Mouse (Mus musculus): Measurements from ENCODE around the gene Lrch1. TPM values are rescaled to one million over a fixed set of nuclear protein-coding genes. Genes with fewer than 3 reads are reported as not detected.
A peak's percentile ranks its signal among the peaks of the same experiment; 100 is the strongest.

The Lrch1 gene
- polyA plus RNA-seq, 1 experiment from 2014 or later, result 18.3 TPM

DNA sequence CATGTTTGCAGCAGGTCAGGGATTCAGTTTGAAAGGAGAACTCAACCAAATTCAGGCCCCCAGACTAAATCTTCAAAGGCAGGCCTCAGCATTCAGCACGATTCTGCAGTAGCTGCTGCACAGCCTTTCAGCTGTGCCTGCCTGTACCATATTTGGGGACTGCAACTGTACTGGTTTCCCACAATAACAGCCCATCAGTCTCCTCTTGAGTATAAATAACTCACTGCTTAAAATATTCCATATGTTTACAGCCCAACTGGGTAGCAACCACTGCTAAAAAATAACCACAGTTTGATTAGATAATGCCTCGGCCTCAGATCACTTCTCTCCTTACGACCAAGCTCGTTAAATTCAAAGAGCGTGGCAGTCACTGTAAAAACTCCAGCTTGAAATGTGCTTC, 101.0 kb downstream of the Lrch1 start:
- no peaks in the 10 kb centered on the region for H3K36me3 ChIP-seq (ENCODE audit: control insufficient read depth, insufficient read depth, low read length)
- ATAC-seq (ENCODE audit: low read depth), result peak; percentile 88
- 31% methylated on average over 5 of the region's 5 CpGs for WGBS
- H3K4me2 ChIP-seq (ENCODE audit: low read depth, low read length), result no peak overlapping the region
- peaks cover 41% of the 10 kb centered on the region for H3K4me1 ChIP-seq (replicated peaks; ENCODE audit: control insufficient read depth, insufficient read depth, low read length)
- H3K9me3 ChIP-seq (ENCODE audit: control insufficient read depth, low read length), result no peaks in the 10 kb centered on the region
- no peaks in the 10 kb centered on the region for H3K27me3 ChIP-seq (ENCODE audit: control insufficient read depth, insufficient read depth, low read depth, low read length)
- H3K4me3 ChIP-seq (ENCODE audit: low read length), result no peak overlapping the region
- peak overlapping the region; percentile 56 for H3K27ac ChIP-seq (ENCODE audit: low read length)
- H3K9ac ChIP-seq (ENCODE audit: low read length), result no peak overlapping the region

DNA sequence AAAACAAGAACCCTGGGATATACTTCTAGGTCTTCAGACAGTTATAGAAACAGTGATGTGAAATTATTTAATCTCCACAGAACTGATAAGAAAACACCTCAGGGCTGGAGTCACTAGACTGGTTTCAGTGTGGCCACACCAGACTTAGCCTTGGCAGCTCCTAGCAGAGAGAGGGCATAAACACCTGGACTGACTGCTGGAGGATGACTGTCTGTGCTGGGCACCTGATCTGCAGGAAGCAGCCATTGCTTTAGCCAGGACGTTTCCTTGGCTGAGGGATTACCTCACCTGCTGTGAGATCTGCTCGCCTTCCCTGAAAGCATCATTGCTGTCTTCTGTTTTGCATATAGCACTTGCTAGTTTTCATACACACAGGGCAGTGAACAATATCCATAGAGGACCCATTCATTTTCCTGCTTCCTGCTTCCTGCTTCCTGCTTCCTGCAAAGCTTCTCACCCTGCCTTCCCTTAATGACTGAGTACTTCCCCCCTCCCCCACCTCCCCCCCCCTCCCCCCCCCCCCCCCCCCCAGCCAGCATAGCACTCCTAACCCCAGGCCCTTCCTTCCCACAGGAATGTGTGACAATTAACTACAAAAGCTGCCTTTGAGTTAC, 101.9 kb downstream of the Lrch1 start:
- ATAC-seq (ENCODE audit: low read depth), result peak; percentile 27; the same call in 1 of the 2 replicates
- H3K27me3 ChIP-seq (ENCODE audit: control insufficient read depth, insufficient read depth, low read depth, low read length), result no peaks in the 10 kb centered on the region
- H3K9me3 ChIP-seq (ENCODE audit: control insufficient read depth, low read length), result no peaks in the 10 kb centered on the region
- H3K9ac ChIP-seq (ENCODE audit: low read length), result no peak overlapping the region
- peak overlapping the region; percentile 28 for H3K27ac ChIP-seq (ENCODE audit: low read length)
- no peak overlapping the region for H3K4me2 ChIP-seq (ENCODE audit: low read depth, low read length)
- 39% methylated on average over 2 of the region's 2 CpGs for WGBS
- no peak overlapping the region for H3K4me3 ChIP-seq (ENCODE audit: low read length)
- peaks cover 48% of the 10 kb centered on the region for H3K4me1 ChIP-seq (replicated peaks; ENCODE audit: control insufficient read depth, insufficient read depth, low read length)
- no peaks in the 10 kb centered on the region for H3K36me3 ChIP-seq (ENCODE audit: control insufficient read depth, insufficient read depth, low read length)

DNA sequence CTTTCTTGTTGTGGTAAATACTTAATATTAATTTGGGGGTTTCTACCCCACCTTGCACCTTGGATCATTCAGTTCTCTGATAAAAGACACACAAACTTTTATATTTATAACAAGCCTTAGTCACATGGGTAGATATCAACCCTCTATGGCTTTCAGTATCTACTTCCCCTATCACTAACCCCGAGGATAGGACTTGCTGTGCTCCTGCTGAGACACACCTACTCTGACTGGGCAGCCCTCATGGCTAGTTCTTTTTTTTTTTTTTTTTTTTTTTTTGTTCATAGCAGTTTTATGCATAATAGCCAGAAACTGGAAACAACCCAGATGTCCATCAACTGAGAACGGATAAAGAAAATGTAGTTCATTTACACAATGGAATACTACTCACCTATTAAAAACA, 106.0 kb downstream of the Lrch1 start:
- no peak overlapping the region for H3K4me3 ChIP-seq (ENCODE audit: low read length)
- H3K36me3 ChIP-seq (ENCODE audit: control insufficient read depth, insufficient read depth, low read length), result no peaks in the 10 kb centered on the region
- H3K4me2 ChIP-seq (ENCODE audit: low read depth, low read length), result no peak overlapping the region
- 65% methylated on average over 2 of the region's 2 CpGs for WGBS
- H3K27ac ChIP-seq (ENCODE audit: low read length), result no peak overlapping the region
- no peaks in the 10 kb centered on the region for H3K27me3 ChIP-seq (ENCODE audit: control insufficient read depth, insufficient read depth, low read depth, low read length)
- H3K9ac ChIP-seq (ENCODE audit: low read length), result no peak overlapping the region
- no peak for ATAC-seq (ENCODE audit: low read depth)
- peaks cover 21% of the 10 kb centered on the region for H3K4me1 ChIP-seq (replicated peaks; ENCODE audit: control insufficient read depth, insufficient read depth, low read length)
- H3K9me3 ChIP-seq (ENCODE audit: control insufficient read depth, low read length), result no peaks in the 10 kb centered on the region

DNA sequence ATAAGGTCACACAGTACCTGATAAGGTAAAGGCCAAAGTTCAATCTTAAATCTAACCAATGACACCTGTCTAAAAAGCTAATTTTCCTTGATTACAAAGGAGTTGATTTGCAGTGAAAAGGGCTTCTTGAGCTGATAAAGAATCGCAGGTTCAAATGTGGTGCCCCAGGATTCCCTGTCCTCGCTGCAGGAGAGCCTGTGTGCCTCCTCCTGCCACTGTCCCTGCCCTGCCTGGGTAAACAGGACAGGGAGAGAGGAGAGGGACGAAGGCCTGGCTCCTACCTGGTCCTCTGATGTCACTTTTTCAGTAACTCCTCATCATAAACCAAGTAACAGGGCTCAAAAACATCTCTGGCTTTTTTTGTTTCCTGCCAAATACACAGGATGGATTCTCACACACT, 106.4 kb downstream of the Lrch1 start:
- WGBS, result 58% methylated on average over 3 of the region's 3 CpGs
- no peak for ATAC-seq (ENCODE audit: low read depth)
- no peaks in the 10 kb centered on the region for H3K36me3 ChIP-seq (ENCODE audit: control insufficient read depth, insufficient read depth, low read length)

GRCm38 (mm10) chr14:74840820-74841219, 106.9 kb downstream of the Lrch1 start:
- Histone ChIP-seq H3K27me3 (ENCODE audit: control insufficient read depth, insufficient read depth, low read depth, low read length) (no peaks in the 10 kb centered on the region), H3K4me2 (ENCODE audit: low read depth, low read length) (no peak overlapping the region), H3K4me3 (ENCODE audit: low read length) (no peak overlapping the region), H3K27ac (ENCODE audit: low read length) (no peak overlapping the region), H3K9ac (ENCODE audit: low read length) (no peak overlapping the region), H3K36me3 (ENCODE audit: control insufficient read depth, insufficient read depth, low read length) (no peaks in the 10 kb centered on the region), H3K9me3 (ENCODE audit: control insufficient read depth, low read length) (no peaks in the 10 kb centered on the region), H3K4me1 (replicated peaks; ENCODE audit: control insufficient read depth, insufficient read depth, low read length) (peaks cover 15% of the 10 kb centered on the region)
- ATAC-seq (ENCODE audit: low read depth), result no peak
- 45% methylated on average over 3 of the region's 3 CpGs for WGBS

More for the DNA sequence above, 106.4 kb downstream of the Lrch1 start:
- Histone ChIP-seq H3K27ac (ENCODE audit: low read length) (no peak overlapping the region), H3K9me3 (ENCODE audit: control insufficient read depth, low read length) (no peaks in the 10 kb centered on the region), H3K9ac (ENCODE audit: low read length) (no peak overlapping the region), H3K4me3 (ENCODE audit: low read length) (no peak overlapping the region), H3K4me2 (ENCODE audit: low read depth, low read length) (no peak overlapping the region), H3K27me3 (ENCODE audit: control insufficient read depth, insufficient read depth, low read depth, low read length) (no peaks in the 10 kb centered on the region), H3K4me1 (replicated peaks; ENCODE audit: control insufficient read depth, insufficient read depth, low read length) (peaks cover 18% of the 10 kb centered on the region)

DNA sequence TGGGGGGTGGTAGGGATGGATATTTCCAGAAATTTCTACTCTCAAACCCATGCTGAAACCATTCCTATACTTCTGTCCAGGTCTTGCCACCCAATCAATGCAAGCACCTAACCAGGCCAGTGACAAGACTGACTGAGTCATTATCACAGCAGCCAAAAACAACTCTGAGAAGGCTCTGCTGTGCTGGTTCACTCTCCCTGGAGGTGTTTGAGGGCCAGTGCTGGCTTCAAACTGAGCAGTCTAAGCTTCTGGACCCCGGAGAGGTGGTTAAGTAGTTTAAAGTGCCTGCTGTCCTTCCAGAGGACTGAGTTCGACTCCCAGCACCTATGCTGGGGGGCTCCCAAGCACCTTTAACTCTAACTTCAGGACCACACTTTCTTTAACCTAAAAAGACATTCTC, 107.3 kb downstream of the Lrch1 start:
- Histone ChIP-seq H3K9me3 (ENCODE audit: control insufficient read depth, low read length) (no peaks in the 10 kb centered on the region), H3K4me1 (replicated peaks; ENCODE audit: control insufficient read depth, insufficient read depth, low read length) (peaks cover 10% of the 10 kb centered on the region; the same call in 1 of the 2 replicates), H3K9ac (ENCODE audit: low read length) (no peak overlapping the region), H3K27me3 (ENCODE audit: control insufficient read depth, insufficient read depth, low read depth, low read length) (no peaks in the 10 kb centered on the region), H3K36me3 (ENCODE audit: control insufficient read depth, insufficient read depth, low read length) (no peaks in the 10 kb centered on the region), H3K4me3 (ENCODE audit: low read length) (no peak overlapping the region), H3K27ac (ENCODE audit: low read length) (no peak overlapping the region), H3K4me2 (ENCODE audit: low read depth, low read length) (no peak overlapping the region)
- ATAC-seq (ENCODE audit: low read depth), result no peak
- 65% methylated on average over 2 of the region's 2 CpGs for WGBS

DNA sequence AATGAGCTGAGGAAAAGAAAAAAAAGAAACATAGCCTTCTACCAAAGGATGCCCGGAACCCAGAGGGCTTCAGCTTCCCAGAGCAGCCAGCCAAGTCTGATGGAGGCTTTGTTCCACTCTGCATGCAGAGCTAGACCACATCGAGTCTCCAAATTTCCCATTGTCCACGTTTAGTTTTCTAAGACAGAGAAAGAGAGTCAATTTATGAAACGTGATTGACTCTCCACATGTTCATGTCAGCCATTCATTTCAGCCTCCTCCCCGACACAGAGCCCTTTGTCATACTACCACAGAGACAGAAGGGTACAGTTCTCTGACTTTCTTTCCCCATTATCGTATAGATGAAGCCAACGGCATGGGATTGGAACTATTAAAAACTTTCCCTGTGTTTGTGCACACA, 108.9 kb downstream of the Lrch1 start:
- no peaks in the 10 kb centered on the region for H3K36me3 ChIP-seq (ENCODE audit: control insufficient read depth, insufficient read depth, low read length)
- WGBS, result 87% methylated on average over 7 of the region's 7 CpGs
- H3K27ac ChIP-seq (ENCODE audit: low read length), result no peak overlapping the region
- no peaks in the 10 kb centered on the region for H3K9me3 ChIP-seq (ENCODE audit: control insufficient read depth, low read length)
- no peak overlapping the region for H3K4me3 ChIP-seq (ENCODE audit: low read length)
- H3K9ac ChIP-seq (ENCODE audit: low read length), result no peak overlapping the region
- no peak overlapping the region for H3K4me2 ChIP-seq (ENCODE audit: low read depth, low read length)
- H3K27me3 ChIP-seq (ENCODE audit: control insufficient read depth, insufficient read depth, low read depth, low read length), result no peaks in the 10 kb centered on the region
- ATAC-seq (ENCODE audit: low read depth), result no peak
- H3K4me1 ChIP-seq (replicated peaks; ENCODE audit: control insufficient read depth, insufficient read depth, low read length), result peaks cover 13% of the 10 kb centered on the region; the same call in 1 of the 2 replicates

GRCm38 (mm10) chr14:74835010-74835409, 112.7 kb downstream of the Lrch1 start:
- 71% methylated on average over 1 of the region's 1 CpGs for WGBS
- no peaks in the 10 kb centered on the region; the same call in 1 of the 2 replicates for H3K36me3 ChIP-seq (ENCODE audit: control insufficient read depth, insufficient read depth, low read length)
- H3K27me3 ChIP-seq (ENCODE audit: control insufficient read depth, insufficient read depth, low read depth, low read length), result no peaks in the 10 kb centered on the region
- H3K4me1 ChIP-seq (replicated peaks; ENCODE audit: control insufficient read depth, insufficient read depth, low read length), result peaks cover 2% of the 10 kb centered on the region; the same call in 1 of the 2 replicates
- peak; percentile 34; the same call in 1 of the 2 replicates for ATAC-seq (ENCODE audit: low read depth)
- no peak overlapping the region for H3K4me2 ChIP-seq (ENCODE audit: low read depth, low read length)
- H3K27ac ChIP-seq (ENCODE audit: low read length), result no peak overlapping the region
- no peak overlapping the region for H3K9ac ChIP-seq (ENCODE audit: low read length)
- no peak overlapping the region for H3K4me3 ChIP-seq (ENCODE audit: low read length)
- no peaks in the 10 kb centered on the region for H3K9me3 ChIP-seq (ENCODE audit: control insufficient read depth, low read length)

GRCm38 (mm10) chr14:74834215-74834614, 113.5 kb downstream of the Lrch1 start:
- Histone ChIP-seq H3K4me2 (ENCODE audit: low read depth, low read length) (no peak overlapping the region), H3K9me3 (ENCODE audit: control insufficient read depth, low read length) (no peaks in the 10 kb centered on the region), H3K27ac (ENCODE audit: low read length) (no peak overlapping the region), H3K36me3 (ENCODE audit: control insufficient read depth, insufficient read depth, low read length) (no peaks in the 10 kb centered on the region; the same call in 1 of the 2 replicates), H3K4me1 (replicated peaks; ENCODE audit: control insufficient read depth, insufficient read depth, low read length) (peaks cover 2% of the 10 kb centered on the region; the same call in 1 of the 2 replicates), H3K9ac (ENCODE audit: low read length) (no peak overlapping the region), H3K27me3 (ENCODE audit: control insufficient read depth, insufficient read depth, low read depth, low read length) (no peaks in the 10 kb centered on the region), H3K4me3 (ENCODE audit: low read length) (no peak overlapping the region)
- WGBS, result 97% methylated on average over 1 of the region's 1 CpGs
- no peak for ATAC-seq (ENCODE audit: low read depth)

All from lung, embryonic 16.5 days (tissue).